Mouse (Mus musculus) thymus, adult 2 months (tissue): ENCODE results near the gene Aco1. TPM values are rescaled to one million over a fixed set of nuclear protein-coding genes. Genes with fewer than 3 reads are reported as not detected.

ENCODE experiments used
- DNase-seq: peaks from one replicate; pipeline ENCODE4 v3.0.0; 2021
- H3K27ac ChIP-seq: fragments of 200-500 bp; 2 replicates; pipeline ENCODE4 v1.5.1; 2012; ENCODE audit warnings: low read length, control low read depth; ENCODE audit not compliant: control insufficient read depth, insufficient read depth
- H3K27me3 ChIP-seq: fragments of 200-500 bp; 2 replicates; pipeline ENCODE4 v1.6.1; 2012; ENCODE audit warnings: mild to moderate bottlenecking, low read length, moderate library complexity, mixed read lengths; ENCODE audit not compliant: control insufficient read depth, insufficient read depth
- H3K36me3 ChIP-seq: fragments of 200-500 bp; 2 replicates; pipeline ENCODE4 v1.6.1; 2012; ENCODE audit warnings: mild to moderate bottlenecking, low read length, moderate library complexity; ENCODE audit not compliant: control insufficient read depth, insufficient read depth
- H3K4me1 ChIP-seq: fragments of 200-500 bp; replicated peaks from 2 replicates; pipeline ENCODE4 v1.6.1; 2012; ENCODE audit warnings: low read length; ENCODE audit not compliant: control insufficient read depth, insufficient read depth
- H3K4me3 ChIP-seq: fragments of 200-500 bp; 2 replicates; pipeline ENCODE4 v1.5.1; 2012; ENCODE audit warnings: mild to moderate bottlenecking, low read length, control low read depth, moderate library complexity; ENCODE audit not compliant: control insufficient read depth, insufficient read depth
- CTCF ChIP-seq: fragments of 200-500 bp; IDR thresholded peaks from 2 replicates; pipeline ENCODE4 v1.5.1; 2012; ENCODE audit warnings: mild to moderate bottlenecking, control low read depth, low read length, moderate library complexity, borderline replicate concordance; ENCODE audit not compliant: control insufficient read depth, poor library complexity, insufficient read depth; ENCODE audit errors: extremely low read depth
- POLR2A ChIP-seq: fragments of 200-500 bp; IDR thresholded peaks from 2 replicates; pipeline ENCODE4 v1.6.1; 2012; ENCODE audit warnings: mild to moderate bottlenecking, low read length, control low read depth, moderate library complexity; ENCODE audit not compliant: control insufficient read depth, poor library complexity, insufficient read depth; ENCODE audit errors: extremely low read depth
- WGBS: fragments of 180-500 bp; shearing (Covaris S2); methylation state at CpG from one replicate; pipeline ENCODE4 v1.1.7; 2018; 5-methylcytosine and 5-hydroxymethylcytosine counted together
- polyA plus RNA-seq: library from polyadenylated mRNA; depleted of rRNA; stranded (reverse); fragments of >200 nt; gene quantifications from 2 replicates; pipeline ENCODE4 v1.2.3, GENCODE M21; 2012

The Aco1 gene
- polyA plus RNA-seq, 1 experiment = 28.2 TPM

GRCm38 (mm10) chr4:40220437-40220836 is 77.6 kb downstream of the Aco1 start:
- Histone ChIP-seq H3K27me3 (no peaks in the 10 kb centered on the region), H3K36me3 (peaks cover 43% of the 10 kb centered on the region), H3K4me3 (no peak overlapping the region), H3K27ac (no peak overlapping the region), H3K4me1 (0 out of 2 replicates have a peak, but pooled peaks cover 2% of the 10 kb centered on the region)
- DNase-seq = no peak
- TF ChIP-seq CTCF (no peak), POLR2A (no peak)
- 94% methylated on average over 12 of the region's 12 CpGs for WGBS

GRCm38 (mm10) chr4:40221004-40221760 is 78.3 kb downstream of the Aco1 start:
- no peak overlapping the region for H3K4me3 ChIP-seq
- no peaks in the 10 kb centered on the region for H3K27me3 ChIP-seq
- H3K36me3 ChIP-seq = peaks cover 40% of the 10 kb centered on the region
- no peak for DNase-seq
- no peak for TF ChIP-seq CTCF
- TF ChIP-seq POLR2A = no peak
- 0 out of 2 replicates have a peak, but pooled peaks cover 2% of the 10 kb centered on the region for H3K4me1 ChIP-seq
- WGBS = 94% methylated on average over 14 of the region's 14 CpGs
- H3K27ac ChIP-seq = no peak overlapping the region

- DNase-seq = no peak
- H3K4me1 ChIP-seq = 0 out of 2 replicates have a peak, but pooled peaks cover 2% of the 10 kb centered on the region
- WGBS = 89% methylated on average over 21 of the region's 21 CpGs
- H3K27me3 ChIP-seq = no peaks in the 10 kb centered on the region
- peaks cover 38% of the 10 kb centered on the region for H3K36me3 ChIP-seq
- no peak overlapping the region for H3K27ac ChIP-seq
- no peak overlapping the region for H3K4me3 ChIP-seq
- TF ChIP-seq POLR2A (no peak), CTCF (no peak)
Measured at GRCm38 (mm10) chr4:40221876-40222585, 79.2 kb downstream of the Aco1 start.

- no peaks in the 10 kb centered on the region for H3K27me3 ChIP-seq
- TF ChIP-seq POLR2A = no peak
- TF ChIP-seq CTCF = no peak
- H3K4me3 ChIP-seq = no peak overlapping the region
- WGBS = 98% methylated on average over 5 of the region's 5 CpGs
- H3K27ac ChIP-seq = no peak overlapping the region
- DNase-seq = no peak
- H3K4me1 ChIP-seq = no peaks in the 10 kb centered on the region
- H3K36me3 ChIP-seq = peaks cover 40% of the 10 kb centered on the region
Measured at GRCm38 (mm10) chr4:40226095-40226494, 83.2 kb downstream of the Aco1 start.

GRCm38 (mm10) chr4:40227131-40227530 is 84.2 kb downstream of the Aco1 start:
- no peak for TF ChIP-seq POLR2A
- no peak for TF ChIP-seq CTCF

GRCm38 (mm10) chr4:40227886-40228285 is 85.0 kb downstream of the Aco1 start:
- H3K36me3 ChIP-seq = peaks cover 25% of the 10 kb centered on the region
- no peak for DNase-seq
- TF ChIP-seq CTCF (no peak), POLR2A (no peak)
- H3K27ac ChIP-seq = no peak overlapping the region
- no peaks in the 10 kb centered on the region for H3K27me3 ChIP-seq
- 100% methylated on average over 7 of the region's 7 CpGs for WGBS
- H3K4me3 ChIP-seq = no peak overlapping the region
- H3K4me1 ChIP-seq = no peaks in the 10 kb centered on the region

More at GRCm38 (mm10) chr4:40227131-40227530, 84.2 kb downstream of the Aco1 start:
- Histone ChIP-seq H3K27ac (no peak overlapping the region), H3K4me3 (no peak overlapping the region), H3K36me3 (peaks cover 33% of the 10 kb centered on the region), H3K4me1 (no peaks in the 10 kb centered on the region), H3K27me3 (no peaks in the 10 kb centered on the region)
- 96% methylated on average over 11 of the region's 11 CpGs for WGBS
- DNase-seq = no peak
